Mouse (Mus musculus) ES-E14 (cell line): Measurements from ENCODE around the gene Plekhm2. TPM values are rescaled to one million over a fixed set of nuclear protein-coding genes. Genes with fewer than 3 reads are reported as not detected.

Source experiments
- DNase-seq: peaks from one replicate; pipeline ENCODE4 v3.0.0-alpha.2; 2013; ENCODE audit warnings: low read depth, low spot score
- H3K27ac ChIP-seq: 2 replicates; pipeline ENCODE4 v1.5.1; 2012; ENCODE audit warnings: low read depth, mild to moderate bottlenecking, low read length, moderate library complexity, mixed read lengths; ENCODE audit not compliant: poor library complexity, insufficient read depth, severe bottlenecking
- H3K36me3 ChIP-seq: 2 replicates; pipeline ENCODE4 v1.6.1; 2012; ENCODE audit warnings: mild to moderate bottlenecking, low read length, moderate library complexity, mixed read lengths; ENCODE audit not compliant: control insufficient read depth, poor library complexity, insufficient read depth, severe bottlenecking
- H3K4me1 ChIP-seq, 2 experiments: fragments of 150-350 bp in 1 of 2; sonication (generic) in 1 of 2; 2 replicates each; pipeline ENCODE4 v1.6.1; 2012; ENCODE audit warnings: low read length in 2 of 2, mild to moderate bottlenecking in 1 of 2, mixed read lengths in 1 of 2; ENCODE audit not compliant: control insufficient read depth in 2 of 2, insufficient read depth in 2 of 2, poor library complexity in 1 of 2
- H3K4me3 ChIP-seq, 2 experiments: fragments of 150-350 bp in 1 of 2; sonication (generic) in 1 of 2; 2 replicates each; pipeline ENCODE4 v1.5.1; 2012; ENCODE audit warnings: low read length in 2 of 2, low read depth in 1 of 2, mild to moderate bottlenecking in 1 of 2, mixed read lengths in 1 of 2; ENCODE audit not compliant: insufficient read depth in 1 of 2, poor library complexity in 1 of 2, severe bottlenecking in 1 of 2
- H3K9ac ChIP-seq: 2 replicates; pipeline ENCODE4 v1.6.1; 2012; ENCODE audit warnings: low read depth, mild to moderate bottlenecking, low read length, mixed read lengths; ENCODE audit not compliant: poor library complexity, insufficient read depth, severe bottlenecking
- H3K9me3 ChIP-seq: fragments of 150-350 bp; sonication (generic); 2 replicates; pipeline ENCODE4 v1.6.1; 2012; ENCODE audit warnings: low read depth, mild to moderate bottlenecking, low read length; ENCODE audit not compliant: control insufficient read depth, insufficient read depth
- CHD2 ChIP-seq: IDR thresholded peaks from 2 replicates; pipeline ENCODE4 v1.6.1; 2014; ENCODE audit warnings: mild to moderate bottlenecking, low read depth, low read length, inconsistent platforms
- HCFC1 ChIP-seq: IDR thresholded peaks from 2 replicates; pipeline ENCODE4 v1.6.1; 2012; ENCODE audit warnings: low read length, inconsistent platforms, borderline replicate concordance; ENCODE audit not compliant: insufficient read depth
- MAFK ChIP-seq: IDR thresholded peaks from 2 replicates; pipeline ENCODE4 v1.6.1; 2014; ENCODE audit warnings: mild to moderate bottlenecking, low read depth, low read length, inconsistent platforms; ENCODE audit not compliant: insufficient read depth
- ZC3H11A ChIP-seq: IDR thresholded peaks from 2 replicates; pipeline ENCODE4 v1.6.1; 2012; ENCODE audit warnings: low read depth, mild to moderate bottlenecking, inconsistent platforms, low read length, borderline replicate concordance
- ZNF384 ChIP-seq: IDR thresholded peaks from 2 replicates; pipeline ENCODE4 v1.6.1; 2012; ENCODE audit warnings: low read depth, low read length, inconsistent platforms
- in situ Hi-C, 2 experiments: fragments of 600-800 bp; cut with MboI; formaldehyde crosslinking; loops; one replicate each; pipeline ENCODE4 v1.15.1; 2025; ENCODE audit warnings: low sequenced_read_pairs in 2 of 2, inconsistent platforms in 1 of 2; ENCODE audit not compliant: unreplicated experiment in 2 of 2
- total RNA-seq: library from RNA; depleted of rRNA; stranded (reverse); fragments of 300-350 nt; gene quantifications from 2 replicates; pipeline ENCODE4 v1.2.3, GENCODE M21; 2012

The Plekhm2 gene
- total RNA-seq, 1 experiment = 6.2 TPM

- peaks cover 2% of the 10 kb centered on the region; the same call in 1 of the 2 replicates for H3K36me3 ChIP-seq
- TF ChIP-seq MAFK (no peak), CHD2 (no peak), ZNF384 (no peak)
- H3K4me1 ChIP-seq = peaks cover 0 to 5% of the 10 kb centered on the region in 2 experiments; a peak in 1 of 4 replicates
- in situ Hi-C loops = no loop called here
- H3K9me3 ChIP-seq = no peaks in the 10 kb centered on the region
- no peak overlapping the region for H3K4me3 ChIP-seq
- H3K9ac ChIP-seq = no peak overlapping the region
- no peak overlapping the region for H3K27ac ChIP-seq
- DNase-seq = no peak
Measured at GRCm38 (mm10) chr4:141636693-141637092, 28.0 kb downstream of the Plekhm2 start.

- Histone ChIP-seq H3K4me1 (peaks cover 0 to 3% of the 10 kb centered on the region in 2 experiments; a peak in 1 of 4 replicates), H3K4me3 (no peak overlapping the region), H3K36me3 (peaks cover 2% of the 10 kb centered on the region; the same call in 1 of the 2 replicates), H3K27ac (no peak overlapping the region), H3K9me3 (no peaks in the 10 kb centered on the region), H3K9ac (no peak overlapping the region)
- no peak for TF ChIP-seq CHD2
- no peak for TF ChIP-seq MAFK
- no peak for DNase-seq
- in situ Hi-C loops = no loop called here
Measured at GRCm38 (mm10) chr4:141635991-141636390, 28.7 kb downstream of the Plekhm2 start.

- TF ChIP-seq HCFC1 = no peak
- no peak for TF ChIP-seq ZNF384
- TF ChIP-seq CHD2 = no peak
- TF ChIP-seq ZC3H11A = no peak
- no peak for TF ChIP-seq MAFK
- Histone ChIP-seq H3K36me3 (peaks cover 2% of the 10 kb centered on the region; the same call in 1 of the 2 replicates), H3K27ac (no peak overlapping the region), H3K9ac (no peak overlapping the region), H3K4me1 (peaks cover 0 to 10% of the 10 kb centered on the region in 2 experiments; a peak in 1 of 4 replicates), H3K9me3 (no peaks in the 10 kb centered on the region), H3K4me3 (no peak overlapping the region)
- no peak for DNase-seq
- in situ Hi-C loops = no loop called here
Measured at GRCm38 (mm10) chr4:141632111-141632873, 32.4 kb downstream of the Plekhm2 start.

GRCm38 (mm10) chr4:141631250-141631649, 33.4 kb downstream of the Plekhm2 start:
- H3K27ac ChIP-seq = no peak overlapping the region
- no peak for TF ChIP-seq ZNF384
- TF ChIP-seq ZC3H11A = no peak
- TF ChIP-seq CHD2 = no peak
- TF ChIP-seq HCFC1 = no peak
- no peak for TF ChIP-seq MAFK
- peaks cover 0 to 12% of the 10 kb centered on the region in 2 experiments; a peak in 1 of 4 replicates for H3K4me1 ChIP-seq
- no peak for DNase-seq
- peaks cover 2% of the 10 kb centered on the region; the same call in 1 of the 2 replicates for H3K36me3 ChIP-seq
- no peaks in the 10 kb centered on the region for H3K9me3 ChIP-seq
- H3K9ac ChIP-seq = no peak overlapping the region
- peak overlapping the region in 1 of 2 experiments; percentile 9; a peak in 1 of 4 replicates for H3K4me3 ChIP-seq
- in situ Hi-C loops = no loop called here
